Mouse (Mus musculus) C2C12 (cell line): Measurements from ENCODE around the gene Ola1. TPM values are rescaled to one million over a fixed set of nuclear protein-coding genes. Genes with fewer than 3 reads are reported as not detected.

Experiments used
- H3K27me3 ChIP-seq: one replicate; pipeline ENCODE4 v1.6.1; 2011; ENCODE audit not compliant: control insufficient read depth, insufficient read depth, insufficient read length
- H3K36me3 ChIP-seq: one replicate; pipeline ENCODE4 v1.6.1; 2011; ENCODE audit not compliant: control insufficient read depth, insufficient read depth
- H3K4me3 ChIP-seq: one replicate; pipeline ENCODE4 v1.5.1; 2011; ENCODE audit warnings: mild to moderate bottlenecking, control low read depth; ENCODE audit not compliant: poor library complexity, insufficient read depth, severe bottlenecking
- H3K79me2 ChIP-seq: one replicate; pipeline ENCODE4 v1.6.1; 2011; ENCODE audit not compliant: control insufficient read depth, insufficient read depth
- H3K79me3 ChIP-seq: one replicate; pipeline ENCODE4 v1.6.1; 2011; ENCODE audit warnings: low read depth, control low read depth
- H3ac ChIP-seq: one replicate; pipeline ENCODE3; 2011; ENCODE audit warnings: low read depth; ENCODE audit not compliant: control insufficient read depth, insufficient read length
- CEBPB ChIP-seq: IDR thresholded peaks from one replicate; pipeline ENCODE4 v1.6.1; 2011; ENCODE audit warnings: low read depth, mild to moderate bottlenecking, control low read depth, moderate library complexity
- CTCF ChIP-seq: IDR thresholded peaks from one replicate; pipeline ENCODE4 v1.5.1; 2011; ENCODE audit not compliant: control insufficient read depth, insufficient read depth, insufficient read length
- FOSL1 ChIP-seq: IDR thresholded peaks from one replicate; pipeline ENCODE4 v1.8.0; 2011; ENCODE audit warnings: mild to moderate bottlenecking, low read length; ENCODE audit not compliant: poor library complexity, insufficient read depth, severe bottlenecking
- MAX ChIP-seq: IDR thresholded peaks from one replicate; pipeline ENCODE4 v1.6.1; 2011; ENCODE audit warnings: mild to moderate bottlenecking, control low read depth
- MYOD1 ChIP-seq: IDR thresholded peaks from one replicate; pipeline ENCODE4 v1.6.1; 2011; ENCODE audit warnings: low read depth; ENCODE audit not compliant: control insufficient read depth, insufficient read length
- MYOG ChIP-seq: IDR thresholded peaks from one replicate; pipeline ENCODE4 v1.6.1; 2011; ENCODE audit not compliant: control insufficient read depth, insufficient read length; ENCODE audit errors: extremely low read depth
- USF1 ChIP-seq: IDR thresholded peaks from one replicate; pipeline ENCODE4 v1.6.1; 2011; ENCODE audit warnings: low read depth, mild to moderate bottlenecking, control low read depth, moderate library complexity
- polyA plus RNA-seq: library from polyadenylated mRNA; unstranded; fragments of >200 nt; fragmentation: generic; extraction: Trizol; gene quantifications from one replicate; pipeline ENCODE4 v1.2.1, GENCODE M21; 2012; ENCODE audit warnings: missing spikeins

The Ola1 gene
- polyA plus RNA-seq, 1 experiment = 40.4 TPM

- H3K27me3 ChIP-seq = no peaks in the 10 kb centered on the region
- peaks cover 31% of the 10 kb centered on the region for H3K79me3 ChIP-seq
- TF ChIP-seq MAX = peak; percentile 65
- TF ChIP-seq CTCF = no peak
- no peak for TF ChIP-seq FOSL1
- TF ChIP-seq USF1 = peak; percentile 12
- no peak for TF ChIP-seq MYOD1
- no peak for TF ChIP-seq MYOG
- no peak for TF ChIP-seq CEBPB
- H3ac ChIP-seq = peak overlapping the region; percentile 94
- H3K79me2 ChIP-seq = peaks cover 51% of the 10 kb centered on the region
- H3K36me3 ChIP-seq = peaks cover 36% of the 10 kb centered on the region
- peak overlapping the region; percentile 79 for H3K4me3 ChIP-seq
These were observed 4.7 kb downstream of the Ola1 start for GRCm38 (mm10) chr2:73213871-73214659.

- Histone ChIP-seq H3K79me3 (peaks cover 35% of the 10 kb centered on the region), H3K79me2 (peaks cover 56% of the 10 kb centered on the region), H3K4me3 (peak overlapping the region; percentile 79), H3ac (peak overlapping the region; percentile 94), H3K36me3 (peaks cover 40% of the 10 kb centered on the region), H3K27me3 (no peaks in the 10 kb centered on the region)
- TF ChIP-seq FOSL1 = no peak
- TF ChIP-seq MYOD1 = no peak
- TF ChIP-seq MYOG = no peak
These were observed 5.2 kb downstream of the Ola1 start for GRCm38 (mm10) chr2:73213539-73213870.

DNA sequence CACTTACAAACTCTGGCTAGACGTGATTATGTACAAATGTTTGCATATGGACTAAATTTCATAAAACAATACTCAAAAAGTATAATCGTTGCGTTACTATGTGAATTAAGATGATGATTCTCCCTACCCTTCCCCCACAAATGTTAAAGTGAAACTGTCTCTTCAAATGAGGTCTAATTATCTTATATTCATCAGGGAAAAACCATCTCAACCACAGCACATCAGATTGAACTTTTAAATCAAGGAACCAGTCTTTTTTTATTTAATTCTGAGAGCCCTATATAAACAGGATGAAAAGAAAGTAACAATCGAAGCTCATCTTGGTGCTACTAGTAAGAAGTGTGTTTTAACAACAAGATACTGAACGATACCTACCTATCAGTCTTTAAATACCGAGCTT lies 14.4 kb downstream of the Ola1 start:
- H3K36me3 ChIP-seq = peaks cover 53% of the 10 kb centered on the region
- H3K79me3 ChIP-seq = peaks cover 47% of the 10 kb centered on the region
- peaks cover 78% of the 10 kb centered on the region for H3K79me2 ChIP-seq
- no peak overlapping the region for H3K4me3 ChIP-seq
- H3ac ChIP-seq = no peak overlapping the region
- TF ChIP-seq MYOD1 (no peak), MAX (no peak), MYOG (no peak), CTCF (no peak), CEBPB (no peak), USF1 (no peak), FOSL1 (no peak)
- H3K27me3 ChIP-seq = no peaks in the 10 kb centered on the region

GRCm38 (mm10) chr2:73188488-73188887 lies 30.2 kb downstream of the Ola1 start:
- Histone ChIP-seq H3K4me3 (no peak overlapping the region), H3K79me2 (peaks cover 75% of the 10 kb centered on the region), H3ac (no peak overlapping the region), H3K36me3 (peaks cover 21% of the 10 kb centered on the region), H3K79me3 (peaks cover 34% of the 10 kb centered on the region), H3K27me3 (no peaks in the 10 kb centered on the region)
- TF ChIP-seq MAX (no peak), FOSL1 (no peak), CTCF (no peak)

- TF ChIP-seq MYOG (no peak), MAX (no peak), CEBPB (no peak), FOSL1 (no peak), CTCF (no peak), MYOD1 (no peak), USF1 (no peak)
- H3K79me2 ChIP-seq = peaks cover 69% of the 10 kb centered on the region
- H3K4me3 ChIP-seq = no peak overlapping the region
- H3ac ChIP-seq = no peak overlapping the region
- H3K36me3 ChIP-seq = peaks cover 8% of the 10 kb centered on the region
- H3K79me3 ChIP-seq = peaks cover 27% of the 10 kb centered on the region
- H3K27me3 ChIP-seq = no peaks in the 10 kb centered on the region
These were observed 33.5 kb downstream of the Ola1 start for GRCm38 (mm10) chr2:73185185-73185584.

- Histone ChIP-seq H3K79me2 (peaks cover 50% of the 10 kb centered on the region), H3K4me3 (no peak overlapping the region), H3K79me3 (peaks cover 6% of the 10 kb centered on the region), H3K36me3 (no peaks in the 10 kb centered on the region), H3K27me3 (no peaks in the 10 kb centered on the region), H3ac (no peak overlapping the region)
- TF ChIP-seq MYOG = no peak
- no peak for TF ChIP-seq MYOD1
- TF ChIP-seq CEBPB = no peak
- TF ChIP-seq MAX = no peak
- TF ChIP-seq CTCF = no peak
- no peak for TF ChIP-seq FOSL1
- TF ChIP-seq USF1 = no peak
These were observed 49.2 kb downstream of the Ola1 start for GRCm38 (mm10) chr2:73169496-73169895.
